Mouse (Mus musculus): ENCODE data around the gene Vamp3. TPM values are rescaled to one million over a fixed set of nuclear protein-coding genes. Genes with fewer than 3 reads are reported as not detected.

The Vamp3 gene
- total RNA-seq, 2 experiments from 2014 or later, result 51.0 to 54.1 TPM

Other genes starting within 250 kb of the Vamp3 start
- gene Errfi1, start 204.0 kb downstream of the Vamp3 start, total RNA-seq (2021), result 10 to 100 TPM; 17.0 to 34.2 TPM
- 100 to 1,000 TPM; 642 to 667 TPM for gene Park7, start 143.5 kb downstream of the Vamp3 start, total RNA-seq (2021)
- under 1 TPM; 0.16 to 0.22 TPM for gene Tnfrsf9, start 143.4 kb downstream of the Vamp3 start, total RNA-seq (2021)
- gene Uts2, start 60.9 kb downstream of the Vamp3 start, total RNA-seq (2021), result not detected
- gene Per3, start 13.3 kb downstream of the Vamp3 start, total RNA-seq (2021), result 1 to 10 TPM; 8.2 to 8.8 TPM
- not detected for gene Gm13090, start 31.6 kb upstream of the Vamp3 start, total RNA-seq (2021)